Mouse (Mus musculus) c-Kit-positive CD71-negative TER-119-negative erythroid progenitor cells, embryonic 14.5 days (primary cell): ENCODE measurements around the gene BC051142.

Source experiments
- DNase-seq: peaks from one replicate; pipeline ENCODE4 v3.0.0-alpha.2; 2013; ENCODE audit warnings: low read depth

The BC051142 gene

GRCm38 (mm10) chr17:34507591-34507990 lies 109.0 kb downstream of the BC051142 start:
- DNase-seq: no peak
